ENCODE assay signal across 8 mouse cellular contexts in genomic region chr11:53892716-53893416, GRCm38 (mm10). TPM values are rescaled to one million over a fixed set of nuclear protein-coding genes. Genes with fewer than 3 reads are reported as not detected.
DNase-seq lines count a peak whose midpoint lies in the region; ATAC-seq and TF ChIP-seq lines count a peak whose summit lies in the region.

No protein-coding gene starts in this region.

- no peaks in the 10 kb centered on the region for H3K27me3 ChIP-seq in heart, adult 2 months (ENCODE audit: control insufficient read depth, insufficient read depth, low read length)
- no peaks in the 10 kb centered on the region for H3K27me3 ChIP-seq in liver, embryonic 13.5 days

- no peaks in the 10 kb centered on the region for H3K9me3 ChIP-seq in liver, embryonic 13.5 days (replicated peaks)

- peaks cover 3% of the 10 kb centered on the region for H3K4me1 ChIP-seq in heart, adult 2 months (ENCODE audit: control insufficient read depth, insufficient read depth, low read length)
- peaks cover 45% of the 10 kb centered on the region for H3K4me1 ChIP-seq in liver, embryonic 13.5 days (replicated peaks)

- H3K36me3 ChIP-seq in heart, adult 2 months (ENCODE audit: control insufficient read depth, insufficient read depth, low read length): peaks cover 8% of the 10 kb centered on the region
- H3K36me3 ChIP-seq in liver, embryonic 13.5 days: no peaks in the 10 kb centered on the region

- no peak overlapping the region for H3K9ac ChIP-seq in heart, adult 2 months (ENCODE audit: low read depth, low read length)
- H3K9ac ChIP-seq in liver, embryonic 13.5 days: peak overlapping the region; percentile 46; the same call in 1 of the 2 replicates

- H3K4me2 ChIP-seq in liver, embryonic 13.5 days: peak overlapping the region; percentile 33

- intact Hi-C loops in heart, adult 2 months (cut with DNase I): no loop called here
- intact Hi-C loops in heart, postnatal 25 days (cut with DNase I): no loop called here

- peak; percentile 50; the same call in 1 of the 2 replicates for ATAC-seq in erythroblast, adult 5-6 weeks (replicated peaks; ENCODE audit: low FRiP score, poor library complexity, severe bottlenecking)
- ATAC-seq in liver, embryonic 13.5 days (ENCODE audit: low read depth): no peak

- peak overlapping the region; percentile 46 for H3K27ac ChIP-seq in heart, adult 2 months
- peak overlapping the region; percentile 37 for H3K27ac ChIP-seq in liver, embryonic 13.5 days

- H3K79me2 ChIP-seq in heart, adult 2 months (replicated peaks; ENCODE audit: control insufficient read depth, insufficient read depth, low read length): no peaks in the 10 kb centered on the region; the same call in 1 of the 2 replicates

- peak; percentile 59 for TF ChIP-seq POLR2A in heart, adult 2 months (IDR thresholded peaks at IDR 0.05; ENCODE audit: insufficient read depth, low read depth, low read length)

- WGBS in heart, adult 2 months: 31% methylated on average over 9 of the region's 9 CpGs
- 19% methylated on average over 9 of the region's 9 CpGs for WGBS in liver, embryonic 13.5 days (ENCODE audit: insufficient replicate concordance)

- peak; percentile 34 to 48 for DNase-seq in heart, adult 2 months
- no peak for DNase-seq in heart, postnatal 25 days (ENCODE audit: low spot score)
- peak; percentile 57 for DNase-seq in liver, embryonic 13.5 days
- DNase-seq in spleen, adult 12 weeks (ENCODE audit: low spot score): peak; percentile 46
- DNase-seq in adrenal gland, adult 8-10 months: no peak
- DNase-seq in cerebellum, adult 18-20 months: no peak
- no peak for DNase-seq in right cerebral cortex, postnatal 36 days (ENCODE audit: low spot score in 2 of 2)

- no peak for TF ChIP-seq CTCF in heart, adult 2 months (IDR thresholded peaks at IDR 0.05)

- TF ChIP-seq EP300 in heart, adult 2 months (IDR thresholded peaks at IDR 0.05; ENCODE audit: insufficient read depth, low read depth, low read length): no peak

- H3K4me3 ChIP-seq in heart, adult 2 months: no peak overlapping the region
- no peak overlapping the region for H3K4me3 ChIP-seq in liver, embryonic 13.5 days (replicated peaks)

RNA-seq across cellular contexts. Expression of gene Slc22a5, which starts 1.4 kb away (rescaled TPM):
- total RNA-seq in heart, adult 2 months (2021): 10 to 100 TPM; 20.9 to 23.7 TPM
- 21.6 and 31.4 TPM in 2 replicates for polyA plus RNA-seq in heart, adult 2 months (2012; rRNA removed)
- 10 to 100 TPM; 21.9 to 25.9 TPM for total RNA-seq in heart, postnatal 25 days (2021)
- 2.1 and 2.7 TPM in 2 replicates for total RNA-seq in erythroblast, adult 5-6 weeks (2015; ENCODE audit: low replicate concordance)
- total RNA-seq in erythroblast, adult 5-6 weeks (2017; ENCODE audit: low replicate concordance): 2.0 and 2.4 TPM in 2 replicates
- 2.4 and 3.2 TPM in 2 replicates for polyA plus RNA-seq in liver, embryonic 13.5 days (2015; fragmentation: Nextera tagmentation; extraction: Ambion mirVana)
- total RNA-seq in adrenal gland, adult 8-10 months (2022): 10 to 100 TPM; 36.9 to 47.9 (median 43.8) TPM

RNA-seq across cellular contexts. Expression of gene Gm12216, which starts 33.8 kb away (rescaled TPM):
- 1 to 10 TPM; 2.6 TPM for total RNA-seq in heart, adult 2 months (2021)
- 4.4 and 5.5 TPM in 2 replicates for polyA plus RNA-seq in heart, adult 2 months (2012; rRNA removed)
- total RNA-seq in heart, postnatal 25 days (2021): 1 to 10 TPM; 1.3 to 1.7 TPM
- total RNA-seq in erythroblast, adult 5-6 weeks (2015; ENCODE audit: low replicate concordance): not detected in 2 replicates
- total RNA-seq in erythroblast, adult 5-6 weeks (2017; ENCODE audit: low replicate concordance): 0.17 TPM in 1 of 2 replicates, not detected in the other
- 0.14 TPM in 1 of 2 replicates, not detected in the other for polyA plus RNA-seq in liver, embryonic 13.5 days (2015; fragmentation: Nextera tagmentation; extraction: Ambion mirVana)
- 10 to 100 TPM in 2 of 4 experiments, 1 to 10 TPM in 2; 4.1 to 12.6 (median 9.8) TPM for total RNA-seq in adrenal gland, adult 8-10 months (2022)

Comparison
In these comparisons a context has a peak if more than half of its experiments do, and no peak if none do; other contexts are left out.
1. DNase-seq: peak in heart, adult 2 months (2 of 2), liver, embryonic 13.5 days (single experiment) and spleen, adult 12 weeks (single experiment); none in heart, postnatal 25 days (single experiment), adrenal gland, adult 8-10 months (single experiment), cerebellum, adult 18-20 months (0 of 2) and right cerebral cortex, postnatal 36 days (0 of 2).
2. RNA of gene Slc22a5, which starts 1.4 kb away (total RNA-seq): 36.9 to 47.9 TPM in adrenal gland, adult 8-10 months, 21.9 to 25.9 TPM in heart, postnatal 25 days and 20.9 to 23.7 TPM in heart, adult 2 months; 2.0 to 2.7 TPM in erythroblast, adult 5-6 weeks; every median in the first group is over 4 times any median in the second.